Mouse (Mus musculus) frontal cortex, adult (tissue): ENCODE data around the gene Pxn.
"Not testable (repeated sequence)": the region's sequence is repeated elsewhere in the genome, so short reads cannot be mapped to it uniquely, and the experiment has no call there.

Source experiments
- ATAC-seq: cut with Nextera tagmentation; 2 replicates; pipeline ENCODE4 v1.9.2; 2017; ENCODE audit warnings: mild to moderate bottlenecking, moderate library complexity, mixed read lengths; ENCODE audit not compliant: low TSS enrichment

Gene Pxn

GRCm38 (mm10) chr5:115486726-115487125 is 19.8 kb upstream of the Pxn start:
- no peak for ATAC-seq

GRCm38 (mm10) chr5:115487353-115487752 is 19.1 kb upstream of the Pxn start:
- ATAC-seq: no peak

GRCm38 (mm10) chr5:115487942-115488580 is 18.4 kb upstream of the Pxn start:
- no peak for ATAC-seq

- peak; percentile 35 for ATAC-seq
These were observed 17.4 kb upstream of the Pxn start for GRCm38 (mm10) chr5:115488841-115489698.

- ATAC-seq: peak; percentile 67
These were observed 16.5 kb upstream of the Pxn start for GRCm38 (mm10) chr5:115489699-115490637.

- ATAC-seq: no peak
These were observed 15.9 kb upstream of the Pxn start for GRCm38 (mm10) chr5:115490638-115491000.

- ATAC-seq: no peak
These were observed 15.4 kb upstream of the Pxn start for GRCm38 (mm10) chr5:115491076-115491475.

GRCm38 (mm10) chr5:115491771-115492322 is 14.6 kb upstream of the Pxn start:
- no peak for ATAC-seq

- no peak for ATAC-seq
These were observed 13.7 kb upstream of the Pxn start for GRCm38 (mm10) chr5:115492711-115493335.

GRCm38 (mm10) chr5:115493441-115493840 is 13.0 kb upstream of the Pxn start:
- ATAC-seq: no peak

- ATAC-seq: not testable (repeated sequence)
These were observed 10.9 kb upstream of the Pxn start for GRCm38 (mm10) chr5:115495618-115496017.

- ATAC-seq: peak; percentile 38; the same call in 1 of the 2 replicates
These were observed 9.4 kb upstream of the Pxn start for GRCm38 (mm10) chr5:115497033-115497432.

GRCm38 (mm10) chr5:115498307-115499240 is 7.9 kb upstream of the Pxn start:
- peak; percentile 55; the same call in 1 of the 2 replicates for ATAC-seq

GRCm38 (mm10) chr5:115500383-115500935 is 6.0 kb upstream of the Pxn start:
- ATAC-seq: no peak

GRCm38 (mm10) chr5:115503035-115503434 is 3.4 kb upstream of the Pxn start:
- ATAC-seq: no peak

GRCm38 (mm10) chr5:115505617-115506016 is 859 bp upstream of the Pxn start:
- ATAC-seq: not testable (repeated sequence)

- no peak for ATAC-seq
These were observed 948 bp downstream of the Pxn start for GRCm38 (mm10) chr5:115507267-115507980.

- ATAC-seq: no peak
These were observed 1.7 kb downstream of the Pxn start for GRCm38 (mm10) chr5:115507981-115508858.
